Mouse (Mus musculus): ENCODE data around the gene Mprip.
"Not testable (repeated sequence)": the region's sequence is repeated elsewhere in the genome, so short reads cannot be mapped to it uniquely, and the experiment has no call there.

Mprip gene

DNA sequence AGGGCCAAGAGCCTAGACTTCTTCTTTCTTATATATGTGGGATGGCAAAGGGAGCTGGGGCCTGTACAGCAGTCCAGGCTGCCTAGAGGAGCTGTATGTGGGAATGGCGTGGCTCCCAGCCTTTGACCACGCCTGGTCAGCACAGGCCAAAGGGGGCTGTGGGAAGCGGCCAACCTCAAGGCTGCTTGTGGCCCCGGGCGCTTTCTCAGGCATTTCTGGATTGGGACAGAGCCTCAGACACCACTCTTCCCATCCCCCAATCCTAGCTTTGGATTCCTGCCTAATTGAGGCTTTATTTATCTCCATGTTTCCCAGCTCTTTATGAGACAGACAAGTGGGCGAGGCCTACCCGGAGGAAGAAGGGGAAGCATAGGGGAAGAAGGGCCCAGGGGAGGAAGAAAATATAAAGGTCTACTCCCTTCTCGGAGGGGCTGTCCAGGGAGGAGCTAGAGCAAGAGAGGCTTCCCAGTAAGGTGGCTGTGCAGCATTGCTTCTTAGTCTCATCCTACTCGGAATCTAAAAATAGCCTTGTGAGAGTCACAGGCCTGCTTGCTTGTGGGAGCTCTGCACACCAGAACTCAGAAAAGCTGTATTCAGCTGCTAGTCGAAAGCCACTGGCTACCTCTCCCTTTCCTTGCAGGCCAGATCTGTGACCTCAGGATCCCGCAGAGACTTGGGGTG, 47.0 kb downstream of the Mprip start:
- DNase-seq (ENCODE audit: extremely low spot score): peak; percentile 53

DNA sequence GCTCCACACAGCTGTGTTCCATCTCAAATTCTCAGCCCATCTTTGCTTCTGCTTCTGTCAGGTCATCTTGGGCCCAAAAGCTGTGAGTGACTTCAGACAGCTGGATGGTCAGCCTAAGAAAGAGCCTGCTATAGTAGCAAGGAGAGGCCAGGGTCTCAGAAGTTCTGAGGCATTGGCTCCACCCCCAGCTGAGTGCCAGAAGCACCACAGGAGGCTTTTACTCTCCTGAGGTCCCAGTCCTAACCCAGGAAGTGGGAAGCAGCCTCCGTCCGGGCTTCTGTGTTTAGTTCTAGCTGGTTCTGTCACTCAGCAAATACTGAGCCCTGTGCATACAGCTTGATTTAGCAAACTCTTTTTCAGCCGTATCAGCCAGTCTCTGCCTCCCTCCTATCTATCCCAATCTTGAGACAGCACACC, 54.3 kb downstream of the Mprip start:
- no peak for DNase-seq (ENCODE audit: extremely low spot score)

- no peak for DNase-seq (ENCODE audit: extremely low spot score)
Observed at GRCm38 (mm10) chr11:59717801-59718291, 56.7 kb downstream of the Mprip start.

DNA sequence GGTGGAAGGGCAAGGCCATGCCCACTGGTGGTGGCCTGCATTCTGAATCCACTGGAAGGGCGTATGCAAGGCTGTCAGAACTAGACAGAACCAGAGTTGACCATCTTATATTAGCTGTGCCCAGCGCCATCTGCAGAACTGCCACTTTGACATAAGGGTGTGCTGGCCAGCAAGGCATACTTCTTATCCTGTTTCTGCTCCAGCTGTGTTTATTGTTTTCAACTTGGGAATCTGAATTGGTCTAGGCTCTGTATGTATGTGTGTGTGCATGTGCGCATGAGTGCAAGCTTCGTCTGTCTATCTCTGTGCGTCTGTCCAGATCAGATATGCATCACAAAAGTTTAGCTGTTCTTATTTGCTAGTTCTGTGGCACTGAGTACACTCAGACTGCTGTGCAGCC, 58.1 kb downstream of the Mprip start:
- no peak for DNase-seq (ENCODE audit: extremely low spot score)

- no peak for DNase-seq (ENCODE audit: extremely low spot score)
Observed at GRCm38 (mm10) chr11:59721385-59721784, 60.3 kb downstream of the Mprip start.

- DNase-seq (ENCODE audit: extremely low spot score): no peak
Observed at GRCm38 (mm10) chr11:59727204-59727603, 66.1 kb downstream of the Mprip start.

DNA sequence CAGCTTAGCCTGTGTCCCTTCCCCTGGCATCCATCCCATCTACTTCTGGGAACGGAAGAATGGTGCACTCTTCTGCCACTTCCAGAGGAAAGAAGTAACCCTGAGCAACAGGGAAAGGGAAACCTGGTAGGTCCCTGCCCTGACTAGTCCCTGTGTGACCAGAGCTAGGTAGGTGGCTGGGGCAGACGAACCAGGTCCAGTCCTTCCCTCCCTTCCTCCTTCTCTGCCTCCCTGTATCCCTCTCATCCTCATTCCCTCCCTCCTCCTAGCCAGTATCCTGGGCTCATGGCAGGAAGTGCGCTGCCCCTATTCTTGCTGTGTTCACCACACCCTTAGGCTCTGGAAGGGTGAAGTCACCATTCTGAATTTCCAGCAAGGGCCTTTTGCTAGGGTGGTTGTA, 70.7 kb downstream of the Mprip start:
- DNase-seq (ENCODE audit: extremely low spot score): no peak

- DNase-seq (ENCODE audit: extremely low spot score): peak; percentile 6
Observed at GRCm38 (mm10) chr11:59732407-59733066, 71.4 kb downstream of the Mprip start.

GRCm38 (mm10) chr11:59733600-59733999, 72.5 kb downstream of the Mprip start:
- DNase-seq (ENCODE audit: extremely low spot score): not testable (repeated sequence)

DNA sequence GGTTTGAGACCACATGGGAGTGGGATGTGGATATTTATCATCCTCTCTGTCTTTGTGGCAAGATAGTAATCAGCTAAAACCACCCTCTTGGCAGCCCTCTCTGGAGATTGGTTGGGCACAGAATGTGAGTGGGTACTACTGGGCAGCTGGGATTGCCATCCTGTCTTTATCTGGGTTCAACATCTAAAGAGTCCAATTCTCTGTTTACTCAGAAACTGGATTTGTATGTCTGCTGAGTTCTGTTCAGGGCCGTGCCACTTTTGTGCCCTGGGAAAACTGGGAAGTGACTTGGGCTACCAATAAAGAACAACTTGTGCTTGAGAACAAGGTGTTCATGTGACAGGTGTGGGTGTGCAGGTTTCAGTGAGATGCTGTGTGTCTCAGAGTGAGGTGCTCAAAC, 73.2 kb downstream of the Mprip start:
- DNase-seq (ENCODE audit: extremely low spot score): no peak

- not testable (repeated sequence) for DNase-seq (ENCODE audit: extremely low spot score)
Observed at GRCm38 (mm10) chr11:59735938-59736337, 74.8 kb downstream of the Mprip start.

- no peak for DNase-seq (ENCODE audit: extremely low spot score)
Observed at GRCm38 (mm10) chr11:59737250-59737649, 76.1 kb downstream of the Mprip start.

DNA sequence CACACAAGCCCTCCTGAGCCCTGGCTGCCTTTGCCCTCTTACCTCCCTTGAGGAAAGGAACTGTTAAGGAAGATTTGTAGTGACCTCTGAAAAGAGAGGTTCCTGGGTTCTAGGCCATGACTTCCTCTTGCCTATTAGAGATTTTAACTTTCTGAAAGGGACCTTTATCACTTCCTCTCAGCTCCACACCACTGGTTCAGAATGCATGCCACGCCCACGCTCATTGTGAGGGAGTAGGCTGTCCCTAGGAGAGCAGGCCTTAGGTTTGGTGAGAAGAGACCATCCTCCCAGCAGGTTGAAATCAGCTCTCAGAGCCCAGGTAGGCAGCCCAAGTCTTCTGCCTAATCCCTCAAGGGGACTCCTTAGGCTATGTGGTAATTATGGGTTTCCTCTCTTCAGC, 78.9 kb downstream of the Mprip start:
- DNase-seq (ENCODE audit: extremely low spot score): no peak

DNA sequence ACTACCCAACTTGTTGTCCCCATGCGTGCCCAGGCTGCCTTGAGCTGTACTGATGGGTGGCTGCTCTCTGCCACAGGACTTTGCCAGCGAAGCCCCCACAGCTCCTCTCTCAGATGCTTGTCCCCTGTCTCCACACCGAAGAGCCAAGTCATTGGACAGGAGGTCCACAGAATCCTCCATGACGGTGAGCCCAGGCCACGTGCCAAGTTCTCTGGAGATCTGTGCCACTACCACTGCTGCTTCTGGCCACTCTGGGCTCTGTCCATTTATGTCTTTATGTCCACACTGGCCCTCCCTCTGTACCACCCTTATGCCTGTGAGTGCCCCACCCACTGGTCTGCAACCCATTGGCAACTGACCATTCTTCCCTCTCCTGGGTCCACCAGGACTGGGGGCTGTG, 80.8 kb downstream of the Mprip start:
- DNase-seq (ENCODE audit: extremely low spot score): no peak

- no peak for DNase-seq (ENCODE audit: extremely low spot score)
Observed at GRCm38 (mm10) chr11:59743307-59743706, 82.2 kb downstream of the Mprip start.

DNA sequence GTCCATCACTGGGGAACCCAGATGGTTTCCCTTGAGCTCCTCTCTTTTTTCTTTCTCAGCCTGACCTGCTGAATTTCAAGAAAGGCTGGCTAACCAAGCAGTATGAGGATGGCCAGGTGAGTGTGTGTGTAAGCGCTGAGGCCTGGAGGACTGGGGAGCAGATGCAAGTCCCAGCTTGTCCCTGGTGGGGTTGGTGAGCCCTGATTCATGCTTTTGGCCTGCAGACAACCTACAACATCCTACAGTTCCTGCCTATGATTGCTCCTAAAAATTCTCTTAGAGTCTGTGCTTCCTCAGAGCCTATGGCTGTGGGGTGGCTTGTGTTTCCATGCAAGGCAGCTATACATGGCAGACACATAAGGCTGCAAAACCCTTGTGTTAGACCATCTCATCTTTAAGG, 82.6 kb downstream of the Mprip start:
- DNase-seq (ENCODE audit: extremely low spot score): no peak

DNA sequence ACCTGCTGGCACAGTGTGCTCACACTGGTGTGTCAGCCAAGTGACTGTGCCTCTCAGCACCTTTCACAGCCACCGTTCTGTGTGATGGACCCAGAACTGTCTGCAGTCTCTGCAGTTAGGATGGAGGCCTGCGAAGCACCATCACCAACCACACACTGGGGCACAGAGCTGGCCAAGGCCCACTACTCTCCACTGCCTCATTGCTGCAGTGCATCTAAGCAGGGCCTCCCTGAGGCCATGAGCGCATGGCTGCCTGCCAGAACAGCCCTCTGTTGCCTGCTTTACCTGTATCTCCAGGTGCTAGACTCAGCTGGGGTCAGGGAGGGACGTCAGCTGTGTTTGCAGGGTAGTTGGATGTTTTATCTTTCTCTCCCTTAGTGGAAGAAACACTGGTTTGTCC, 83.3 kb downstream of the Mprip start:
- no peak for DNase-seq (ENCODE audit: extremely low spot score)

DNA sequence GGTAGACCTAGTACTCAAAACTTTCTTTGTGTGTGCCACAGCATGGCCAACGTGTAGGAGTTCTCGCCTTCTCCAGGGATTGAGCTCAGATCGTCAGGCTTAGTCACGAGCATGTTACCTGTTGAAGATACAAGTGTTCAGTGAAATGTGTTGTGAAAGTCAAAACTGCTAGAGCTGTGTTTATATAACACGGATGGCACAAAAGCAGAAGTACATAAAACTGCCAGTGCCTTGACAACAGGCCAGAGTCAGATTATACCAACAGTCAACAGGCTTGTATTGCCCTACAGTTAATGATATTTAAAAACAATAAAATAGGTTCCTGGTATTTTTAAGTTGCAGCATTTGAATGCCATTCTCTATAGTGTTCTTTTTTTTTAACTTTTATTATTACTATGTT, 84.7 kb downstream of the Mprip start:
- DNase-seq (ENCODE audit: extremely low spot score): no peak

- peak; percentile 6 for DNase-seq (ENCODE audit: extremely low spot score)
Observed at GRCm38 (mm10) chr11:59746614-59747013, 85.5 kb downstream of the Mprip start.

DNA sequence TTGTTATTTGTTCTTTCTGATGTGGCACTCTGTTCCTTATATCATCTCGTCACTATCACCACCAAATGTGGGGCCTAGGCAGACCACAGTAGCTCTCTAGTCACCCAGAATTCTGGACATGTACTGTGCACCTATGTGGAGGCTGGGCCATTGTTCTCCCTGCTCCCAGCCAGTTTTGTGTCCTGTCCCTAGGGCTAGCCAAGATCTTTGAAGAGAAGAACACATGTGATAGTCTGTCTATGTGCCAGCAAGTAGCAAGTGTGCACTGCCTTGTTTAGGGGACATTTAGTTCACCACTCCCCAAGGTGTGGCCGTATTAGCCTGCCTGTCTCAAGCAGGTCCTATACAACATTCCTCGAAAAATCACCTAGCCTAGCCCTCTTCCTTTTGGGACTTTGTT, 87.9 kb downstream of the Mprip start:
- DNase-seq (ENCODE audit: extremely low spot score): no peak

DNA sequence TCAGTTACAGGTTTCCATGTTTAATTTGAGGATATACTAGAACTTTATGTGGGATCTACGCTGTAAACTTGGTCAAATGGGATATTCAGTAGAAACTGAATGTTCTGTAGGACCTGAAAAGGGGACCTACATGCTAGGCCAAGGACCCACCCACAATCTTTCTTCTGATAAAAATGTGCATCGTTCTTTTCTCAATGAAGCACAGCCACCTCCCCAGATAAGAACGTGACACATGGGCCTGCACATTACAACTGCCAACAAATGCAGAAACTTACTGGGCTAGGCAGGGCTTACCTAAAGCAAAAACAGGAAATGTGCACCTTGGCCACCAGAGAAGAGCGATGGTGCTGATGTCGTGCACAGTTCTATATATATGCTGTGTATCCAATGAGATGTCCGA, 93.4 kb downstream of the Mprip start:
- DNase-seq (ENCODE audit: extremely low spot score): no peak

GRCm38 (mm10) chr11:59756351-59756750, 95.2 kb downstream of the Mprip start:
- no peak for DNase-seq (ENCODE audit: extremely low spot score)

DNA sequence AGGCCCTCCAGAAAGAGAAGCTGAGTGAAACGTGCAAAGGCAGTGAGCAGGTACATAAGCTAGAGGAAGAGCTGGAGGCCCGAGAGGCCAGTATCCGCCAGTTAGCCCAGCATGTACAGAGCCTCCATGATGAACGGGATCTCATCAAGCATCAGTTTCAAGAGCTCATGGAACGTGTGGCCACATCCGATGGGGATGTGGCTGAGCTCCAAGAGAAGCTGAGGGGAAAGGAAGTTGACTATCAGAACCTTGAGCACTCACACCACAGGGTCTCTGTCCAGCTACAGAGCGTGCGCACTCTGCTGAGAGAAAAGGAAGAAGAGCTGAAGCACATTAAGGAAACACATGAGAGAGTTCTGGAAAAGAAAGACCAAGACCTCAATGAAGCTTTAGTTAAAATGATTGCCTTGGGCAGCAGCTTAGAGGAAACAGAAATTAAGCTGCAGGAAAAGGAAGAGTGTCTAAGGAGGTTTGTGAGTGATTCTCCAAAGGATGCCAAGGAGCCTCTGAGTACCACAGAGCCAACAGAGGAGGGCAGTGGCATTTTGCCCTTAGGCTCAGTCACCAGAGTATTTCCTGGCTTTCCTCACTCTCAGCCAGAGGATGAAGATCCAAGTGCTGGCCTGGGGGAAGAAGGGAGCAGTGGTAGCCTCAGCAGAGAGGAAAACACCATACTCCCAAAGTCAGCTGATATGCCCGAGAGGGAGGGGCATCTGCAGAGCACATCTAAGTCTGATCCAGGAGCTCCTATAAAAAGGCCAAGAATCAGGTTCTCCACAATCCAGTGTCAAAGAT, 97.3 kb downstream of the Mprip start:
- DNase-seq (ENCODE audit: extremely low spot score): no peak

Measured in embryo, embryonic 9.5 days (tissue).